Mouse (Mus musculus): ENCODE measurements around the gene Elk4.

- no peak for TF ChIP-seq CTCF (IDR thresholded peaks at IDR 0.05; ENCODE audit: borderline replicate concordance, insufficient read depth, low read depth, low read length)
- no peak for TF ChIP-seq POLR2A (IDR thresholded peaks at IDR 0.05; ENCODE audit: borderline replicate concordance, insufficient read depth, low read length)
Measured at GRCm38 (mm10) chr1:131993169-131994040, 14.0 kb upstream of the Elk4 start.

Data from cerebellum, adult 2 months (tissue).